Mouse (Mus musculus) heart, postnatal 0 days (tissue): ENCODE measurements at regions not wholly inside any gene's neighbourhood (a gene's known extent, or its start where the extent isn't known, plus 50 kb on each side); places are given as distances from the start of the nearest gene placed in this dataset.
"Not testable (repeated sequence)": the region's sequence is repeated elsewhere in the genome, so short reads cannot be mapped to it uniquely, and the experiment has no call there.

Experiments
- CTCF ChIP-seq: IDR thresholded peaks from 2 replicates; pipeline ENCODE4 v1.5.1; 2016; ENCODE audit warnings: antibody characterized with exemption, control low read depth, low read depth
- EP300 ChIP-seq: IDR thresholded peaks from 2 replicates; pipeline ENCODE4 v1.6.1; 2016; ENCODE audit warnings: antibody characterized with exemption, low read depth

DNA sequence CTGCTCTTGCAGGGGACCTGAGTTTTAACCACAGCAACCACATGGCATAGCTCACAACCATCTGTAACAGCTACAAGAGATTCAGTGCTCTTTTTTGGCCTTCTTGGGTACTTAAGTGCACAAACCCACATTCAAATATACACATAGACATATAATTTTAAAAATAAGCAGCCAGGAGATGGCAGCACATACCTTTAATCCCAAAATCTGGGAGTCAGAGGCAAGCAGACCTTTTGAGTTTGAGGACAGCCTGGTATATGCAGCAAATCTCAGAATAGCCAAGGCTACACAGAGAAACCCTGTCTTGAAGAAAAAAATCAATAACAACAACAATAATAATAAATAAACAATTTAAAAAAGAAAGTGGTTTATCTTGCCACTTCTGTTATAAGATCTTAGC is 88.6 kb upstream of the Zfp637 start:
- not testable (repeated sequence) for TF ChIP-seq EP300, CTCF
